Mouse (Mus musculus) embryonic facial prominence, embryonic 14.5 days (tissue): ENCODE measurements around the gene Shisa8. TPM values are rescaled to one million over a fixed set of nuclear protein-coding genes. Genes with fewer than 3 reads are reported as not detected.
A peak's percentile ranks its signal among the peaks of the same experiment; 100 is the strongest.
"Not testable (repeated sequence)": the region's sequence is repeated elsewhere in the genome, so short reads cannot be mapped to it uniquely, and the experiment has no call there.

Experiments used
- ATAC-seq: fragments of 200-750 bp; cut with Nextera tagmentation; 2 replicates; pipeline ENCODE4 v1.8.0; 2017; ENCODE audit warnings: low read depth, moderate number of reproducible peaks, moderate TSS enrichment
- DNase-seq: peaks from one replicate; pipeline ENCODE4 v3.0.0-alpha.2; 2015; ENCODE audit warnings: low spot score
- H3K27ac ChIP-seq: fragments of 300-500 bp; sonication (generic); replicated peaks from 2 replicates; pipeline ENCODE4 v1.5.1; 2014; ENCODE audit warnings: low read depth, mild to moderate bottlenecking, low read length, moderate library complexity
- H3K27me3 ChIP-seq: fragments of 300-500 bp; sonication (generic); replicated peaks from 2 replicates; pipeline ENCODE4 v1.6.1; 2014; ENCODE audit warnings: low read length; ENCODE audit not compliant: control insufficient read depth, insufficient read depth
- H3K36me3 ChIP-seq: fragments of 300-500 bp; sonication (generic); 2 replicates; pipeline ENCODE4 v1.6.1; 2014; ENCODE audit warnings: low read length, mixed read lengths; ENCODE audit not compliant: control insufficient read depth, insufficient read depth
- H3K4me1 ChIP-seq: fragments of 300-500 bp; sonication (generic); 2 replicates; pipeline ENCODE4 v1.6.1; 2014; ENCODE audit warnings: antibody characterized with exemption, low read length; ENCODE audit not compliant: control insufficient read depth, insufficient read depth
- H3K4me2 ChIP-seq: fragments of 300-500 bp; sonication (generic); 2 replicates; pipeline ENCODE4 v1.6.1; 2014; ENCODE audit warnings: low read depth, mild to moderate bottlenecking, low read length, moderate library complexity, mixed read lengths
- H3K4me3 ChIP-seq: fragments of 300-500 bp; sonication (generic); 2 replicates; pipeline ENCODE4 v1.5.1; 2014; ENCODE audit warnings: low read depth, mild to moderate bottlenecking, low read length
- H3K9ac ChIP-seq: fragments of 300-500 bp; sonication (generic); 2 replicates; pipeline ENCODE4 v1.6.1; 2014; ENCODE audit warnings: low read depth, mild to moderate bottlenecking, low read length, moderate library complexity, mixed read lengths
- H3K9me3 ChIP-seq: fragments of 300-500 bp; sonication (generic); 2 replicates; pipeline ENCODE4 v1.6.1; 2016; ENCODE audit warnings: low read length; ENCODE audit not compliant: control insufficient read depth
- WGBS: fragments of 180-500 bp; shearing (Covaris S2); extraction: QIAGEN DNeasy Blood & Tissue Kit; methylation state at CpG from one replicate; pipeline ENCODE4 v1.1.7; 2014; 5-methylcytosine and 5-hydroxymethylcytosine counted together
- polyA plus RNA-seq: library from polyadenylated mRNA; unstranded; fragments of >200 nt; fragmentation: Nextera tagmentation; extraction: Ambion mirVana; gene quantifications from 2 replicates; pipeline ENCODE4 v1.2.1, GENCODE M21; 2014

The Shisa8 gene
- polyA plus RNA-seq, result 0.93 and 1.4 TPM in 2 replicates

- Histone ChIP-seq H3K4me3 (peak within 1 kb of the TSS; percentile 51), H3K4me2 (peak within 1 kb of the TSS; percentile 85), H3K27ac (no peak within 1 kb of the TSS), H3K27me3 (peaks cover 93% of the 10 kb centered on the region), H3K9me3 (no peaks in the 10 kb centered on the region), H3K9ac (peak within 1 kb of the TSS; percentile 58), H3K4me1 (0 out of 2 replicates have a peak, but pooled peaks cover 6% of the 10 kb centered on the region), H3K36me3 (no peaks in the 10 kb centered on the region)
- ATAC-seq (no peak), DNase-seq (no peak)
- under 1% methylated on average over 18 of the region's 34 CpGs for WGBS
Observed at GRCm38 (mm10) chr15:82212752-82213063, at the start of gene Shisa8. Gene Shisa8 (minus strand): TSS chr15:82212815.

DNA sequence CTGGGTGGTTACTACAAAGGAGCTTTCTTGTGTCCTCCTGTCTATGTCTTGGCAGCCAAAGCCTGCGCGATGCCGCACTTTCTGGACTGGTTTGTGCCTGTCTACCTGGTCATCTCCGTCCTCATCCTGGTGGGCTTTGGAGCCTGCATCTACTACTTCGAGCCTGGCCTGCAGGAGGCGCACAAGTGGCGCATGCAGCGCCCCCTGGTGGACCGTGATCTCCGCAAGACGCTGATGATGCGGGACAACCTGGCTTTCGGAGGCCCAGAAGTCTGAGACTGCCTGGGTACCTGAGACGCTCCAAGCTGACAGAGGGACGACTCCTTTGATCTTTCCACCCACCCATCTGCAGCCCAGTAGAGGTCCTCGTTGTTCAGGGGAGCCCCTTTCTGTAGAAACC is 46.9 kb upstream of the Shisa8 start:
- no peak overlapping the region for H3K4me3 ChIP-seq
- 16% methylated on average over 16 of the region's 16 CpGs for WGBS
- ATAC-seq, result no peak

GRCm38 (mm10) chr15:82255944-82256383 is 43.3 kb upstream of the Shisa8 start:
- peak; percentile 68; the same call in 1 of the 2 replicates for ATAC-seq
- H3K4me2 ChIP-seq, result no peak overlapping the region
- peak; percentile 67 for DNase-seq
- H3K36me3 ChIP-seq, result no peaks in the 10 kb centered on the region
- H3K27me3 ChIP-seq, result no peaks in the 10 kb centered on the region
- H3K9ac ChIP-seq, result no peak overlapping the region
- H3K9me3 ChIP-seq, result no peaks in the 10 kb centered on the region
- WGBS, result 25% methylated on average over 10 of the region's 10 CpGs
- no peak overlapping the region for H3K4me3 ChIP-seq
- no peaks in the 10 kb centered on the region for H3K4me1 ChIP-seq
- H3K27ac ChIP-seq, result no peak overlapping the region

More for the DNA sequence above, 46.9 kb upstream of the Shisa8 start:
- DNase-seq, result no peak
- H3K4me1 ChIP-seq, result no peaks in the 10 kb centered on the region
- H3K9me3 ChIP-seq, result no peaks in the 10 kb centered on the region
- H3K27me3 ChIP-seq, result no peaks in the 10 kb centered on the region
- no peak overlapping the region for H3K9ac ChIP-seq
- no peaks in the 10 kb centered on the region for H3K36me3 ChIP-seq
- H3K4me2 ChIP-seq, result no peak overlapping the region
- no peak overlapping the region for H3K27ac ChIP-seq

- Histone ChIP-seq H3K4me1 (no peaks in the 10 kb centered on the region), H3K4me3 (no peak overlapping the region), H3K9me3 (no peaks in the 10 kb centered on the region), H3K4me2 (no peak overlapping the region), H3K36me3 (no peaks in the 10 kb centered on the region), H3K27ac (no peak overlapping the region), H3K27me3 (no peaks in the 10 kb centered on the region), H3K9ac (no peak overlapping the region)
- 40% methylated on average over 4 of the region's 4 CpGs for WGBS
- no peak for ATAC-seq
- DNase-seq, result no peak
Observed at GRCm38 (mm10) chr15:82255248-82255647, 42.6 kb upstream of the Shisa8 start.

DNA sequence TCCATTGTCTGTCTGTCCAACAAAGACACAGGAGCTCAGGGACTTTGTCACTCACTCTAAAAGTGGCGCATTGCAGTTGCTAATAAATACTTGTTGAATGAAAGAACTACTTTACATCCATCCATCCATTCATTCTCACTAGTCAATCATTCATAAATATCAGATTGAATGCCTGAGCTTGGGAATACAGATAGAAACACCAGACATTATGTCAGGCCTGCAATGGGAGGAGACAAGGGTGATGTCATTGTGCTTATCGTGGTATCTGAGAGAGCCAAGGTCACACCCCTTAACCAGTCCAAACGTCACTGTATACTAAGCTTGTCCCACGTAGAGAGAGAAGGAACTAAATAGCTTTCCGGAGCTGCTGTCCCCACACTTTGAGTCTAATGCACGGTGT is 39.5 kb upstream of the Shisa8 start, which contains the start of gene 1500009C09Rik:
Gene 1500009C09Rik (plus strand): TSS at position 301 of the 400 bp plus-strand sequence.
- Histone ChIP-seq H3K9ac (no peak within 1 kb of the TSS), H3K4me2 (no peak within 1 kb of the TSS), H3K36me3 (no peaks in the 10 kb centered on the region), H3K27me3 (no peaks in the 10 kb centered on the region), H3K27ac (no peak within 1 kb of the TSS), H3K9me3 (no peaks in the 10 kb centered on the region), H3K4me3 (no peak within 1 kb of the TSS), H3K4me1 (no peaks in the 10 kb centered on the region)
- DNase-seq (no peak), ATAC-seq (no peak)
- 89% methylated on average over 6 of the region's 6 CpGs for WGBS

GRCm38 (mm10) chr15:82251579-82251978 is 39.0 kb upstream of the Shisa8 start:
- H3K4me1 ChIP-seq, result no peaks in the 10 kb centered on the region
- 90% methylated on average over 3 of the region's 3 CpGs for WGBS

GRCm38 (mm10) chr15:82247131-82247776 is 34.6 kb upstream of the Shisa8 start:
- Histone ChIP-seq H3K9ac (no peak overlapping the region), H3K4me2 (no peak overlapping the region), H3K9me3 (no peaks in the 10 kb centered on the region), H3K4me3 (no peak overlapping the region), H3K36me3 (no peaks in the 10 kb centered on the region), H3K27ac (no peak overlapping the region), H3K4me1 (peaks cover 4% of the 10 kb centered on the region), H3K27me3 (no peaks in the 10 kb centered on the region)
- DNase-seq (no peak), ATAC-seq (no peak)
- 67% methylated on average over 3 of the region's 3 CpGs for WGBS

More at GRCm38 (mm10) chr15:82251579-82251978, 39.0 kb upstream of the Shisa8 start:
- Histone ChIP-seq H3K27me3 (no peaks in the 10 kb centered on the region), H3K9me3 (no peaks in the 10 kb centered on the region), H3K27ac (no peak overlapping the region), H3K4me2 (no peak overlapping the region), H3K36me3 (no peaks in the 10 kb centered on the region), H3K9ac (no peak overlapping the region), H3K4me3 (no peak overlapping the region)
- DNase-seq (no peak), ATAC-seq (no peak)

- not testable (repeated sequence) for H3K9me3 ChIP-seq, H3K27me3 ChIP-seq, DNase-seq, H3K4me1 ChIP-seq, ATAC-seq, H3K36me3 ChIP-seq
- Histone ChIP-seq H3K27ac (peak overlapping the region; percentile 71; the same call in 1 of the 2 replicates), H3K4me2 (peak overlapping the region; percentile 86), H3K9ac (peak overlapping the region; percentile 71), H3K4me3 (peak overlapping the region; percentile 81)
- 21% methylated on average over 9 of the region's 9 CpGs for WGBS
Observed at GRCm38 (mm10) chr15:82244805-82245161, 32.2 kb upstream of the Shisa8 start.
